Mouse (Mus musculus): ENCODE measurements at regions not wholly inside any gene's neighbourhood (a gene's known extent, or its start where the extent isn't known, plus 50 kb on each side); places are given as distances from the start of the nearest gene placed in this dataset.

- no peak for DNase-seq (ENCODE audit: low read depth)
Observed at GRCm38 (mm10) chr17:16101548-16101947, 270.7 kb upstream of the Rgmb start.

- no peak for DNase-seq (ENCODE audit: low read depth)
Observed at GRCm38 (mm10) chr17:16092952-16093351, 262.1 kb upstream of the Rgmb start.

- DNase-seq (ENCODE audit: low read depth): no peak
Observed at GRCm38 (mm10) chr17:16089619-16090280, 258.9 kb upstream of the Rgmb start.

GRCm38 (mm10) chr17:16088879-16089618 lies 258.2 kb upstream of the Rgmb start:
- DNase-seq (ENCODE audit: low read depth): no peak

GRCm38 (mm10) chr17:16087046-16087445 lies 256.2 kb upstream of the Rgmb start:
- no peak for DNase-seq (ENCODE audit: low read depth)

GRCm38 (mm10) chr17:16082842-16083241 lies 252.0 kb upstream of the Rgmb start:
- DNase-seq (ENCODE audit: low read depth): no peak

GRCm38 (mm10) chr17:16078549-16078948 lies 247.7 kb upstream of the Rgmb start:
- DNase-seq (ENCODE audit: low read depth): no peak

- no peak for DNase-seq (ENCODE audit: low read depth)
Observed at GRCm38 (mm10) chr17:16069334-16069733, 238.5 kb upstream of the Rgmb start.

- DNase-seq (ENCODE audit: low read depth): no peak
Observed at GRCm38 (mm10) chr17:16067858-16068257, 237.0 kb upstream of the Rgmb start.

- no peak for DNase-seq (ENCODE audit: low read depth)
Observed at GRCm38 (mm10) chr17:16054481-16054880, 223.6 kb upstream of the Rgmb start.

GRCm38 (mm10) chr17:16051713-16052112 lies 220.9 kb upstream of the Rgmb start:
- no peak for DNase-seq (ENCODE audit: low read depth)

- DNase-seq (ENCODE audit: low read depth): no peak
Observed at GRCm38 (mm10) chr17:16041542-16042251, 210.9 kb upstream of the Rgmb start.

GRCm38 (mm10) chr17:16027989-16028388 lies 197.2 kb upstream of the Rgmb start:
- no peak for DNase-seq (ENCODE audit: low read depth)

- DNase-seq (ENCODE audit: low read depth): no peak
Observed at GRCm38 (mm10) chr17:16004871-16005575, 174.2 kb upstream of the Rgmb start.

- no peak for DNase-seq (ENCODE audit: low read depth)
Observed at GRCm38 (mm10) chr17:16004002-16004401, 173.2 kb upstream of the Rgmb start.

GRCm38 (mm10) chr17:15998771-15999170 lies 167.9 kb upstream of the Rgmb start:
- peak; percentile 51 for DNase-seq (ENCODE audit: low read depth)

GRCm38 (mm10) chr17:15997289-15997688 lies 166.4 kb upstream of the Rgmb start:
- no peak for DNase-seq (ENCODE audit: low read depth)

GRCm38 (mm10) chr17:15995493-15995892 lies 164.7 kb upstream of the Rgmb start:
- no peak for DNase-seq (ENCODE audit: low read depth)

GRCm38 (mm10) chr17:15993361-15994287 lies 162.8 kb upstream of the Rgmb start:
- DNase-seq (ENCODE audit: low read depth): no peak

- no peak for DNase-seq (ENCODE audit: low read depth)
Observed at GRCm38 (mm10) chr17:15991916-15992315, 161.1 kb upstream of the Rgmb start.

- no peak for DNase-seq (ENCODE audit: low read depth)
Observed at GRCm38 (mm10) chr17:15990303-15990702, 159.5 kb upstream of the Rgmb start.
